7 mouse cellular contexts compared by ENCODE assay signal in genomic region chr15:95789562-95790528, GRCm38 (mm10). TPM values are rescaled to one million over a fixed set of nuclear protein-coding genes. Genes with fewer than 3 reads are reported as not detected.
A peak's percentile ranks its signal among the peaks of the same experiment; 100 is the strongest.
DNase-seq lines count a peak whose midpoint lies in the region; ATAC-seq and TF ChIP-seq lines count a peak whose summit lies in the region.

No protein-coding gene starts in this region.

- peak; percentile 51 for ATAC-seq in lung, embryonic 14.5 days (ENCODE audit: insufficient read depth)
- ATAC-seq in forebrain, embryonic 13.5 days = peak; percentile 64
- peak; percentile 27; the same call in 1 of the 2 replicates for ATAC-seq in kidney, postnatal 0 days (replicated peaks; ENCODE audit: low FRiP score, low read depth)
- ATAC-seq in megakaryocyte progenitor cell, adult 5-6 weeks (replicated peaks; ENCODE audit: poor library complexity) = peak; percentile 21
- ATAC-seq in stomach, embryonic 14.5 days (ENCODE audit: insufficient number of reproducible peaks, insufficient read depth, low FRiP score, low read depth) = peak; percentile 29; the same call in 1 of the 2 replicates

- H3K4me2 ChIP-seq in lung, embryonic 14.5 days = peak overlapping the region; percentile 82
- H3K4me2 ChIP-seq in forebrain, embryonic 13.5 days = peak overlapping the region; percentile 62
- peak overlapping the region; percentile 91 for H3K4me2 ChIP-seq in kidney, postnatal 0 days (ENCODE audit: low read length)
- peak overlapping the region; percentile 52 for H3K4me2 ChIP-seq in stomach, embryonic 14.5 days (replicated peaks; ENCODE audit: low read depth, low read length)

- WGBS in lung, embryonic 14.5 days = 16% methylated on average over 32 of the region's 32 CpGs
- WGBS in forebrain, embryonic 13.5 days = 14% methylated on average over 32 of the region's 32 CpGs
- WGBS in kidney, postnatal 0 days = 20% methylated on average over 32 of the region's 32 CpGs
- WGBS in stomach, embryonic 14.5 days = 19% methylated on average over 32 of the region's 32 CpGs

- no peaks in the 10 kb centered on the region for H3K9me3 ChIP-seq in lung, embryonic 14.5 days (ENCODE audit: low read depth, low read length)
- no peaks in the 10 kb centered on the region for H3K9me3 ChIP-seq in forebrain, embryonic 13.5 days (replicated peaks)
- 0 out of 2 replicates have a peak, but pooled peaks cover 3% of the 10 kb centered on the region for H3K9me3 ChIP-seq in kidney, postnatal 0 days (replicated peaks; ENCODE audit: low read length)
- H3K9me3 ChIP-seq in stomach, embryonic 14.5 days (ENCODE audit: control insufficient read depth, low read depth, low read length) = no peaks in the 10 kb centered on the region

- H3K4me3 ChIP-seq in lung, embryonic 14.5 days (ENCODE audit: low read depth, low read length) = peak overlapping the region; percentile 73
- H3K4me3 ChIP-seq in forebrain, embryonic 13.5 days = peak overlapping the region; percentile 81
- peak overlapping the region; percentile 89 for H3K4me3 ChIP-seq in kidney, postnatal 0 days (replicated peaks; ENCODE audit: low read depth, low read length)
- H3K4me3 ChIP-seq in stomach, embryonic 14.5 days (ENCODE audit: low read depth, low read length) = peak overlapping the region; percentile 61

- DNase-seq in lung, embryonic 14.5 days = no peak
- DNase-seq in lung, postnatal 25 days (ENCODE audit: low spot score) = no peak
- DNase-seq in adrenal gland, adult 8-10 months = peak; percentile 53
- DNase-seq in kidney, postnatal 0 days (ENCODE audit: low spot score) = peak; percentile 61

- H3K36me3 ChIP-seq in lung, embryonic 14.5 days (ENCODE audit: insufficient read depth) = 0 out of 2 replicates have a peak, but pooled peaks cover 5% of the 10 kb centered on the region
- H3K36me3 ChIP-seq in forebrain, embryonic 13.5 days (ENCODE audit: poor library complexity, severe bottlenecking) = no peaks in the 10 kb centered on the region
- no peaks in the 10 kb centered on the region for H3K36me3 ChIP-seq in kidney, postnatal 0 days (ENCODE audit: insufficient read depth, low read length)
- no peaks in the 10 kb centered on the region for H3K36me3 ChIP-seq in stomach, embryonic 14.5 days (ENCODE audit: control insufficient read depth, insufficient read depth, low read length)

- peak overlapping the region; percentile 83 for H3K27ac ChIP-seq in lung, embryonic 14.5 days (ENCODE audit: low read depth)
- H3K27ac ChIP-seq in forebrain, embryonic 13.5 days = peak overlapping the region; percentile 70
- H3K27ac ChIP-seq in kidney, postnatal 0 days = peak overlapping the region; percentile 84
- H3K27ac ChIP-seq in stomach, embryonic 14.5 days (ENCODE audit: low read length) = peak overlapping the region; percentile 71; the same call in 1 of the 2 replicates

- no peaks in the 10 kb centered on the region for H3K27me3 ChIP-seq in lung, embryonic 14.5 days (ENCODE audit: insufficient read depth, low read length)
- H3K27me3 ChIP-seq in forebrain, embryonic 13.5 days = no peaks in the 10 kb centered on the region; the same call in 1 of the 2 replicates
- H3K27me3 ChIP-seq in kidney, postnatal 0 days (ENCODE audit: insufficient read depth, low read length) = no peaks in the 10 kb centered on the region
- H3K27me3 ChIP-seq in stomach, embryonic 14.5 days (ENCODE audit: control insufficient read depth, insufficient read depth, low read length) = no peaks in the 10 kb centered on the region

- TF ChIP-seq CTCF in lung, embryonic 14.5 days (IDR thresholded peaks at IDR 0.05; ENCODE audit: low read depth) = peak; percentile 20; the same call in 1 of the 2 replicates
- no peak for TF ChIP-seq CTCF in kidney, postnatal 0 days (IDR thresholded peaks at IDR 0.05; ENCODE audit: low read depth)

- peaks cover 11% of the 10 kb centered on the region; the same call in 1 of the 2 replicates for H3K4me1 ChIP-seq in lung, embryonic 14.5 days (ENCODE audit: insufficient read depth)
- peaks cover 33% of the 10 kb centered on the region for H3K4me1 ChIP-seq in forebrain, embryonic 13.5 days
- H3K4me1 ChIP-seq in kidney, postnatal 0 days (replicated peaks; ENCODE audit: insufficient read depth, low read length) = peaks cover 20% of the 10 kb centered on the region
- H3K4me1 ChIP-seq in stomach, embryonic 14.5 days (ENCODE audit: control insufficient read depth, insufficient read depth, low read length) = peaks cover 13% of the 10 kb centered on the region; the same call in 1 of the 2 replicates

- H3K9ac ChIP-seq in lung, embryonic 14.5 days = peak overlapping the region; percentile 93
- peak overlapping the region; percentile 91 for H3K9ac ChIP-seq in forebrain, embryonic 13.5 days
- peak overlapping the region; percentile 91 for H3K9ac ChIP-seq in kidney, postnatal 0 days (ENCODE audit: low read depth, low read length)
- peak overlapping the region; percentile 64 for H3K9ac ChIP-seq in stomach, embryonic 14.5 days (replicated peaks; ENCODE audit: low read depth, low read length)

RNA-seq across cellular contexts. Expression of gene Ano6, which starts 0.8 kb away (rescaled TPM):
- 54.7 and 57.5 TPM in 2 replicates for polyA plus RNA-seq in lung, embryonic 14.5 days (2014; fragmentation: Nextera tagmentation; extraction: Ambion mirVana)
- total RNA-seq in adrenal gland, adult 8-10 months (2022) = 100 to 1,000 TPM in 2 of 4 experiments, 10 to 100 TPM in 2; 69.9 to 112 (median 92.1) TPM
- 21.4 and 22.9 TPM in 2 replicates for polyA plus RNA-seq in forebrain, embryonic 13.5 days (2015; fragmentation: Nextera tagmentation; extraction: Ambion mirVana)
- polyA plus RNA-seq in kidney, postnatal 0 days (2015; fragmentation: Nextera tagmentation; extraction: Ambion mirVana) = 35.2 and 39.6 TPM in 2 replicates
- 23.0 and 26.2 TPM in 2 replicates for total RNA-seq in megakaryocyte progenitor cell, adult 5-6 weeks (2015)
- 22.7 and 25.4 TPM in 2 replicates for total RNA-seq in megakaryocyte progenitor cell, adult 5-6 weeks (2017)
- 46.4 and 52.9 TPM in 2 replicates for polyA plus RNA-seq in stomach, embryonic 14.5 days (2014; fragmentation: Nextera tagmentation; extraction: Ambion mirVana)

Comparison
In these comparisons a context has a peak if more than half of its experiments do, and no peak if none do; other contexts are left out.
1. DNase-seq: peak in adrenal gland, adult 8-10 months (single experiment) and kidney, postnatal 0 days (single experiment); none in lung, embryonic 14.5 days (single experiment) and lung, postnatal 25 days (single experiment).
2. Peak in every context shown above with its lines, with median percentiles within 50 percentile points of each other: ATAC-seq, H3K27ac ChIP-seq, H3K4me2 ChIP-seq, H3K4me3 ChIP-seq and H3K9ac ChIP-seq.